Mouse (Mus musculus): ENCODE results near the gene H2al1o. TPM values are rescaled to one million over a fixed set of nuclear protein-coding genes. Genes with fewer than 3 reads are reported as not detected.
"Not testable (repeated sequence)": the region's sequence is repeated elsewhere in the genome, so short reads cannot be mapped to it uniquely, and the experiment has no call there.

Gene H2al1o
- not detected for total RNA-seq (2021)
- long read RNA-seq, experiment 1: 0 reads
- long read RNA-seq, experiment 2: 0 reads

DNA sequence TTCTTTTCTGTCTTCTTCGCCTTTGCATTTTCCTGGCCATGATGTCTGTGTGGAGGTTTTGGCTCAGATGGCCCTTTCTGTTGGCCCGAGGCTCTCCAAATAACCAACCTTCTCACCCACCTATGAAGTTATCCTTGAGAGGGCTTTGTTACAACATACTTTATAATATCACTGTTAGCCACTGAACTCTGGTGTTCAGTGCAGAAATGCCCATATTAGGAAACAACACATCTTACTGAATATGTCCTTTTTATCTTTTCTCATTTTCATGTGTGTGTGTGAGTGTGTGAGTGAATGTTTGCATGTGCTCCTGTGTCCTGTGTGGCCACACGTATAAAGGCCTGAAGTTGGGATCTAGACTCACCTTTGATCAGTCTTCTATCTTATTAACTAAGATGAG is at the start of gene H2al1o:
TSS of gene H2al1o (minus strand) at position 101 of the 400 bp plus-strand sequence.
- not testable (repeated sequence) for H3K4me3 ChIP-seq; H3K27ac ChIP-seq; DNase-seq (ENCODE audit: low spot score in 2 of 2)

DNA sequence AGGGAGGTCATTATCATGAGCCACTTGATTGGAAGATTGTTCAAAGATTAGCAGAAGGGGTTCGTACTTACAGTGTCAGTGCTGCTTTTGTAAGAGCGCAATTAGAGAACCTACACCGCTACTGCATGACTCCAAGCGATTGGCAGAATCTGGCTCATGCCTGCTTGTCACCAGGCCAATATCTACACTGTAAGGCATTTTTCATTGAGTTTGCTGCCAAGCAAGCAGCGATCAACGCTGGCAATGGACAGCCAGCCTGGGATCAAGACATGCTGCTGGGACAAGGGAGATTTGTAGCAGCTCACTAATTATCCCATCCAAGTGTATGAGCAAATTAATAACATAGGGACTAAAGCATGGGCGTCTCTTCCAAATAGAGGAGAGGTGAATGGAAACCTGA is 25.8 kb upstream of the H2al1o start:
- H3K27ac ChIP-seq; DNase-seq (ENCODE audit: low spot score in 2 of 2); H3K4me3 ChIP-seq: not testable (repeated sequence)

DNA sequence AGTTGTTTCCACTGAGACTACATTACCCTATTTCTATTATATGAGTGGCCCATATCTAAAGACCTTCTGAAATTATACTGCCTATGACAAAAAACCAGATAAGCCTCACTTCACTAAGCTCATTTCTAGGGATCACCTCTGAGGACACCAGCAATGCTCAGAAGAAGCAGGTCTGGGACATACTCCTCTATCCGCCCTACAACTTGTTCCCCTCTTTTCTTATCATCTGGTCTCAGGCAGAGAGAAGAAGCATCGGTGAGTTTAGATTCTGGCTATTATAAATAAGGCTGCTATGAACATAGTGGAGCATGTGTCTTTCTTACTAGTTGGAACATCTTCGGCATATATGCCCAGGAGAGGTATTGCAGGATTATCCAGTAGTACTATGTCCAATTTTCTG is 35.3 kb downstream of the H2al1o start:
- Histone ChIP-seq H3K4me3 (no peak overlapping the region), H3K27ac (no peak overlapping the region)
- DNase-seq (ENCODE audit: low spot score in 2 of 2): no peak
- TF ChIP-seq CTCF (conservative IDR thresholded peaks at IDR 0.05): no peak

Other genes with a start within 250 kb of the H2al1o start
- gene H2al1k, start 221.8 kb downstream of the H2al1o start, total RNA-seq (2021): not detected
- gene Cybb, start 84.6 kb downstream of the H2al1o start, total RNA-seq (2021): under 1 TPM; 0.47 to 0.59 TPM
- gene Dynlt3, start 90.6 kb upstream of the H2al1o start, total RNA-seq (2021): 100 to 1,000 TPM; 125 to 129 TPM

Measured in layer of hippocampus, adult 2 months (tissue).